Mouse (Mus musculus): ENCODE measurements around the gene Cnn1. TPM values are rescaled to one million over a fixed set of nuclear protein-coding genes. Genes with fewer than 3 reads are reported as not detected.

Gene Cnn1
- polyA plus RNA-seq, 1 experiment from 2014 or later, result 157 TPM

DNA sequence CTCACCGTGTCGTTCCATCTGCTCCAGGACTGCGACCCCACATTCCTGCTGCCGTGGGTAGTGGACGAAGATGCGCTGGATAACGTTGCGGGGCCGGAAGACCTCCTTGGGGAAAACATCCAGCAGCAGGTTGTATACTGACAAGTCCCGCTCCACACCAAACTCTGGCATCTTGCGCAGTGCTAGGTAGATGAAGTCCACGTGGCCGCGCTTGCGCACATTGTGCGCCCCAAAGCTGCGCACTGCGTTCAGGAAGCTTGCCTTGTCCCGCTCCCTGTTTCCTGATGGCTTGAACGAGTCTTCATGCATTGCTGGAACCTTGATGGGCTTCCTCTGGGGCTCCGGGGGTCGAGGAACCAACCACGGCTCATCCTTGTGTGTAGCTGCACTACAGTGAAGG, 22.8 kb upstream of the Cnn1 start:
- ATAC-seq (replicated peaks; ENCODE audit: insufficient number of reproducible peaks, insufficient read depth, low FRiP score, low read depth), result no peak
- H3K4me3 ChIP-seq, result no peak overlapping the region
- H3K9ac ChIP-seq, result no peak overlapping the region
- no peak overlapping the region for H3K4me2 ChIP-seq
- no peaks in the 10 kb centered on the region for H3K9me3 ChIP-seq (replicated peaks)
- H3K36me3 ChIP-seq, result peaks cover 20% of the 10 kb centered on the region; the same call in 1 of the 2 replicates
- H3K27ac ChIP-seq, result no peak overlapping the region
- peaks cover 5% of the 10 kb centered on the region; the same call in 1 of the 2 replicates for H3K4me1 ChIP-seq (replicated peaks)
- 92% methylated on average over 23 of the region's 23 CpGs for WGBS
- no peaks in the 10 kb centered on the region for H3K27me3 ChIP-seq

GRCm38 (mm10) chr9:22084667-22085021, 14.4 kb upstream of the Cnn1 start:
- Histone ChIP-seq H3K27me3 (no peaks in the 10 kb centered on the region), H3K4me3 (peak overlapping the region; percentile 93), H3K36me3 (peaks cover 5% of the 10 kb centered on the region; the same call in 1 of the 2 replicates), H3K9me3 (replicated peaks) (no peaks in the 10 kb centered on the region), H3K4me2 (peak overlapping the region; percentile 88), H3K4me1 (replicated peaks) (peaks cover 9% of the 10 kb centered on the region), H3K27ac (peak overlapping the region; percentile 82), H3K9ac (peak overlapping the region; percentile 86)
- 31% methylated on average over 4 of the region's 4 CpGs for WGBS
- no peak for ATAC-seq (replicated peaks; ENCODE audit: insufficient number of reproducible peaks, insufficient read depth, low FRiP score, low read depth)

- peak; percentile 98 for ATAC-seq (replicated peaks; ENCODE audit: insufficient number of reproducible peaks, insufficient read depth, low FRiP score, low read depth)
- under 1% methylated on average over 48 of the region's 48 CpGs for WGBS
- Histone ChIP-seq H3K27me3 (no peaks in the 10 kb centered on the region), H3K9me3 (replicated peaks) (no peaks in the 10 kb centered on the region), H3K36me3 (peaks cover 5% of the 10 kb centered on the region; the same call in 1 of the 2 replicates), H3K9ac (peak within 1 kb of the TSS; percentile 86), H3K27ac (peak within 1 kb of the TSS; percentile 82), H3K4me3 (peak within 1 kb of the TSS; percentile 93), H3K4me2 (peak within 1 kb of the TSS; percentile 88), H3K4me1 (replicated peaks) (peaks cover 9% of the 10 kb centered on the region)
These were observed 13.8 kb upstream of the Cnn1 start, which contains the start of gene Ecsit for GRCm38 (mm10) chr9:22085022-22085834. Gene Ecsit (minus strand): TSS chr9:22085438.

DNA sequence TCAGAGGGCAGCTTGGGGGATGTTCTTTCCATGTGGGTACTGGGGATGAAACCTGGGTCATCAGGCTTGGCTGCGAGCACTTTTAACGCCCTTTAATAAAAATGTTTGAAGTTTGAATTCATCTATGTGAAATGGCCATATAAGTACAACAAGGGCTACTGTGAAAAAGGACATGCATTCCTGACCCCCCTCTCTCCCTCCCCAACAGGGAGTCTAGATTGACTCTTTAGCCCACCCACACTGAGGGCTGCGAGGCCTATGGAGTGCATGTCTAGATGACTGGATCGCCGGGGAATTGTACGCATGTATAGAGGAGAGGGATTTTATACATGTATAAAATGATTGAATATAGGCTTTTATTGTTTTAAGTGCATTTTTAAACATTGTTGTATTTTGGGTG, 13.0 kb upstream of the Cnn1 start:
- Histone ChIP-seq H3K27me3 (no peaks in the 10 kb centered on the region), H3K4me3 (peak overlapping the region; percentile 93), H3K27ac (peak overlapping the region; percentile 82), H3K4me1 (replicated peaks) (peaks cover 9% of the 10 kb centered on the region), H3K4me2 (peak overlapping the region; percentile 88), H3K9ac (peak overlapping the region; percentile 86), H3K36me3 (peaks cover 5% of the 10 kb centered on the region; the same call in 1 of the 2 replicates), H3K9me3 (replicated peaks) (no peaks in the 10 kb centered on the region)
- 65% methylated on average over 6 of the region's 6 CpGs for WGBS
- ATAC-seq (replicated peaks; ENCODE audit: insufficient number of reproducible peaks, insufficient read depth, low FRiP score, low read depth), result no peak

DNA sequence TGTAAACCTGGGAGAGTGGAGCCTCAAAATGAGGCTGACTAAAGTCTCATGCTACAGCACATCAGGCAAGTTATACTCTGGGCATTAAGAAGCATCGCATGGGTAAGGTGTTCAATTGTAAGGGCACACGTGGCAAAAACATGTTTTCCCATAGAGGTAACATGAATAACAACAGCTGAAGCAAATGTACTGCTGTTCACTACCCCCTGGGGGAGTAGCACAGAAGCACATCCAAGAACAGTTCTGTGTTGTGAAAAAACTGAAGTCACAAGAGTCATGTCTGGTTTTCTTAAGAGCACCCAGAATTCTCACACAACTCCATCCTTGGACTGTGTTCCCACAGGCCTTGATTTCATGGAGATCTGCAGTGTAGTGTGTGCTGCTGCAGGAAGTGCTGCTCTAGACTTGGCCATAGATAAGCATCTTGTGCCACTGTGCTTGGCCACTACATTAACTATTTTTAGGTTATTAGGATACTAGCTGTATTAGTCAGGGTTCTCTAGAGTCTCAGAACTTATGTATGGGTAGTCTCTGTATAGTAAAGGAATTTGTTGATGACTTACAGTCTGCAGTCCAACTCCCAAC, 11.9 kb upstream of the Cnn1 start:
- peaks cover 5% of the 10 kb centered on the region; the same call in 1 of the 2 replicates for H3K36me3 ChIP-seq
- ATAC-seq (replicated peaks; ENCODE audit: insufficient number of reproducible peaks, insufficient read depth, low FRiP score, low read depth), result no peak
- H3K9me3 ChIP-seq (replicated peaks), result no peaks in the 10 kb centered on the region
- H3K9ac ChIP-seq, result no peak overlapping the region
- no peak overlapping the region for H3K4me3 ChIP-seq
- WGBS, result 86% methylated on average over 2 of the region's 2 CpGs
- H3K4me1 ChIP-seq (replicated peaks), result peaks cover 9% of the 10 kb centered on the region
- no peak overlapping the region for H3K27ac ChIP-seq
- no peaks in the 10 kb centered on the region for H3K27me3 ChIP-seq
- H3K4me2 ChIP-seq, result no peak overlapping the region

- Histone ChIP-seq H3K4me2 (no peak overlapping the region), H3K4me1 (replicated peaks) (peaks cover 9% of the 10 kb centered on the region), H3K9ac (no peak overlapping the region), H3K9me3 (replicated peaks) (no peaks in the 10 kb centered on the region), H3K36me3 (no peaks in the 10 kb centered on the region), H3K27me3 (no peaks in the 10 kb centered on the region), H3K27ac (no peak overlapping the region), H3K4me3 (no peak overlapping the region)
- WGBS, result 95% methylated on average over 7 of the region's 7 CpGs
- ATAC-seq (replicated peaks; ENCODE audit: insufficient number of reproducible peaks, insufficient read depth, low FRiP score, low read depth), result no peak
These were observed 9.7 kb upstream of the Cnn1 start for GRCm38 (mm10) chr9:22089281-22089680.

- Histone ChIP-seq H3K4me1 (replicated peaks) (peaks cover 7% of the 10 kb centered on the region), H3K27ac (no peak overlapping the region), H3K4me3 (no peak overlapping the region), H3K36me3 (no peaks in the 10 kb centered on the region), H3K9ac (no peak overlapping the region), H3K27me3 (no peaks in the 10 kb centered on the region), H3K4me2 (no peak overlapping the region), H3K9me3 (replicated peaks) (no peaks in the 10 kb centered on the region)
- 65% methylated on average over 7 of the region's 7 CpGs for whole genome bisulfite sequencing
- no peak for ATAC-seq (replicated peaks; ENCODE audit: insufficient number of reproducible peaks, insufficient read depth, low FRiP score, low read depth)
These were observed 9.0 kb upstream of the Cnn1 start for GRCm38 (mm10) chr9:22089986-22090385.

GRCm38 (mm10) chr9:22092746-22093145, 6.3 kb upstream of the Cnn1 start:
- H3K4me2 ChIP-seq, result no peak overlapping the region
- no peaks in the 10 kb centered on the region for H3K9me3 ChIP-seq (replicated peaks)
- no peak for ATAC-seq (replicated peaks; ENCODE audit: insufficient number of reproducible peaks, insufficient read depth, low FRiP score, low read depth)
- no peak overlapping the region for H3K27ac ChIP-seq
- no peaks in the 10 kb centered on the region for H3K36me3 ChIP-seq
- peaks cover 2% of the 10 kb centered on the region; the same call in 1 of the 2 replicates for H3K27me3 ChIP-seq
- H3K9ac ChIP-seq, result no peak overlapping the region
- H3K4me3 ChIP-seq, result no peak overlapping the region
- WGBS, result 82% methylated on average over 6 of the region's 6 CpGs
- no peaks in the 10 kb centered on the region; the same call in 1 of the 2 replicates for H3K4me1 ChIP-seq (replicated peaks)

DNA sequence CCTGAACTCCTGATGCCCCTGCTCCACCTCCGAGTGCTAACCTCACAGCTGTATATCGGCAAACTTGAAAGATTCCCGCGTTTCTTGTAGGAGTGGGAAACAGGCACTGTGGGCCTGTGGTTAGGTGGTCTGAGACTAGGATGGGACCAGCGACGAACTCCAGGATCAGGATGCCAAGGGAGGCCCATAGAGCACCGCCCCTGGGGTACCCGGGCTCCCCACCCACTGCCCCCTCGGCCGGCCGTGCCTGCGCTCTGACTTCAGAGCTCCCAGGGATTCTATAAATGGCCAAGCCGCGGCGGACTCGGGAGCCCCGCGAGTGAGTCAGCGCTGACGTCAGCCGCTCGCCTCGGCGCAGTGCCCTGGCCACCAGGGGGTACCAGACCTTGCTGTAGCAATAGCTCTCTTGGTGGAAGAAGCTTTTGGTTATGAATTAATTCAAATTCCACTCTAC, 3.1 kb upstream of the Cnn1 start:
- Histone ChIP-seq H3K9ac (peak overlapping the region; percentile 58), H3K36me3 (no peaks in the 10 kb centered on the region), H3K4me3 (peak overlapping the region; percentile 46), H3K27me3 (peaks cover 11% of the 10 kb centered on the region; the same call in 1 of the 2 replicates), H3K4me1 (replicated peaks) (peaks cover 19% of the 10 kb centered on the region), H3K4me2 (peak overlapping the region; percentile 72), H3K27ac (peak overlapping the region; percentile 46; the same call in 1 of the 2 replicates), H3K9me3 (replicated peaks) (no peaks in the 10 kb centered on the region)
- peak; percentile 68 for ATAC-seq (replicated peaks; ENCODE audit: insufficient number of reproducible peaks, insufficient read depth, low FRiP score, low read depth)
- WGBS, result under 1% methylated on average over 24 of the region's 24 CpGs

DNA sequence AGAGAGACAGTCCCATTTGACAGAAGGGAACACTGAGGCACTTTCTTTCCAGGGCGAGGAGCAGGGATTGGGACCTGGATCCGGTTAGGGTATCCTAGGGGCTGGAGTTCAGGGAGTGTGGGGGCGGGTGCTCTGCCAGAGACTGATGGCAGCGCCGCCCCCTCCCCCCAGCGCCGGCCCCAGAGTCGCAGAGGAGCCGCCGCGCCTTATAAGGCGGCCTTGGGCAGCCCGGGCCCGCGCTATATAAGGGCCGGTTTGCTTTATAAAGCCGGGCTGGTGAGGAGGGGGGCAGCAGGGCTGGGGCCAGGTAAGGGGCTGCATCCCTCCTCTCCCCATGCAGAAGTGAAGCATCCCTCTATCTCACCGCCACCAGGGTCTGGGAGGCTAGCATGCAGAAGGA, 906 bp downstream of the Cnn1 start:
- peaks cover 24% of the 10 kb centered on the region for H3K4me1 ChIP-seq (replicated peaks)
- no peaks in the 10 kb centered on the region for H3K9me3 ChIP-seq (replicated peaks)
- H3K27ac ChIP-seq, result peak overlapping the region; percentile 70
- ATAC-seq (replicated peaks; ENCODE audit: insufficient number of reproducible peaks, insufficient read depth, low FRiP score, low read depth), result peak; percentile 74
- peak overlapping the region; percentile 61 for H3K4me2 ChIP-seq
- 2% methylated on average over 18 of the region's 18 CpGs for WGBS
- peak overlapping the region; percentile 37 for H3K4me3 ChIP-seq
- peak overlapping the region; percentile 49 for H3K9ac ChIP-seq
- H3K36me3 ChIP-seq, result 0 out of 2 replicates have a peak, but pooled peaks cover 5% of the 10 kb centered on the region
- peaks cover 11% of the 10 kb centered on the region; the same call in 1 of the 2 replicates for H3K27me3 ChIP-seq

DNA sequence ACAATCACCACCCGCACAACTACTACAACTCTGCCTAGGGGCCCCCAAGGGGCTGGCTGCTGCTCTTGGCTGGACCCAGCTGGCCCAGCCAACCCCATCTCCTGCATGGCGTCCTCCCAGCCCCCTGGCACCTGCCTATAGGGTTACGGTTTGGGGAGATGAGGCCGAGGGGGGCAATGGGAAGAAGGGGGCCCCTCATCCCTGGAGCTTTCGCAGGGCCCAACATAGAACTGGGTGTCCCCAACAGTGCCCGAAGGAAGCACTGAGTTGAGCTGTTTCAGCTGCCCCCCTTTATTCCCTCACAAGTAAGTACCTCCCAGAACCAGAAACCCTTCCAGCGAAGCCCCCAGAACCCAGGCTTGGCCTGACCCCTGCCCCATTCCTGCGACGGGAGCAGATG, 9.2 kb downstream of the Cnn1 start:
- Histone ChIP-seq H3K36me3 (peaks cover 33% of the 10 kb centered on the region), H3K27me3 (no peaks in the 10 kb centered on the region), H3K4me2 (no peak overlapping the region), H3K4me1 (replicated peaks) (no peaks in the 10 kb centered on the region), H3K27ac (no peak overlapping the region), H3K4me3 (no peak overlapping the region), H3K9me3 (replicated peaks) (no peaks in the 10 kb centered on the region), H3K9ac (no peak overlapping the region)
- no peak for ATAC-seq (replicated peaks; ENCODE audit: insufficient number of reproducible peaks, insufficient read depth, low FRiP score, low read depth)
- 86% methylated on average over 9 of the region's 9 CpGs for WGBS

Measured in heart, embryonic 15.5 days (tissue).